Mouse (Mus musculus): ENCODE measurements at regions not wholly inside any gene's neighbourhood (a gene's known extent, or its start where the extent isn't known, plus 50 kb on each side); places are given as distances from the start of the nearest gene placed in this dataset.

DNA sequence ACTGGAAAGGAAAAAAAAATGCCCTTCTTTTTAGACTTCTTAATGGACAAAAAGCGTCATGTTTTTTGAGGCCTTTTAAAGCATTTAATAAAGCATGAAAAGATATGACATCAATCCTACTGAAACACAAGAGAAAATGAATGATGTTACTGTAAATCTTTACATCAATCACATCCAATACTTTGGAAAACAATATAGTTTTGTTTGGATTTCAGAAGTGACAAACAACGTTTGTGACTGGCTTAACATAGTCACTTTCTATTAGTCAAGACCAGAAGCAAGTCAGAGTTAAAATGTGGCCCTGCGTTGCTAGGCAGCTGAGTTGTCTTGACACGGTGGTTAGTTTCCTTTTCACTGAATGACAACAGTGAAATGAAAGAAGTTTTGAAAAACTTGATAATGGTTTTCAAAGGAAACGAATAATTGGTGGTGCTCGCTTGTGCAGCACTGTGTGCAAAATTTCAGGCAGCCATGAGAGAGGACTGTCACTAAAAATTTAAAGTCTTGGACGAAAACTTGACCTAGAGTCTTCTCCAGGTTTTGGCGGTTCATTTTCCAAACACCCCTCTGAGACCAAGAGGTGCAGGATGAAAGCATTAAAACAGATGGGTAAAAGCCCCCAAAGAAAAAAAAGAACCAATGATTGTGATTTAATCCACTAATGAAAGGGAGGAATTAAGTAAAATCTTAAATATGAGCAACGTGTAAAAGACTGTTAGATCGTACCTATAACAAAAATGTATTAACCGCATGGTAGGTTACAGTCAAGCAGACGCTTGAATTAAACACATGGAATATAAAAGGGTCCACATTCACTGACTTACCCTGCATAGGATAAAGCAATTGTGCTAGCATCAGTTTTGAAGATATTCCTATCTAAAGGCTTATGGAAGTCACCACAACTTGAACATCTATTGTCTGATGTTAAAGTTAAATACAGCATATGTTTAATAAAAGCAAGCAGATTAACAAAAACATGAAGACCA is 421.4 kb upstream of the Tbc1d2b start:
- TF ChIP-seq CTCF (IDR thresholded peaks at IDR 0.05; ENCODE audit: low read depth, low read length) (no peak), POLR2A (IDR thresholded peaks at IDR 0.05; ENCODE audit: extremely low read depth, insufficient read depth, low read length) (no peak)
